Mouse (Mus musculus): Measurements from ENCODE around the gene Cdk6. TPM values are rescaled to one million over a fixed set of nuclear protein-coding genes. Genes with fewer than 3 reads are reported as not detected.
"Not testable (repeated sequence)": the region's sequence is repeated elsewhere in the genome, so short reads cannot be mapped to it uniquely, and the experiment has no call there.

The Cdk6 gene
- polyA plus RNA-seq, 1 experiment from 2014 or later = 15.3 TPM

DNA sequence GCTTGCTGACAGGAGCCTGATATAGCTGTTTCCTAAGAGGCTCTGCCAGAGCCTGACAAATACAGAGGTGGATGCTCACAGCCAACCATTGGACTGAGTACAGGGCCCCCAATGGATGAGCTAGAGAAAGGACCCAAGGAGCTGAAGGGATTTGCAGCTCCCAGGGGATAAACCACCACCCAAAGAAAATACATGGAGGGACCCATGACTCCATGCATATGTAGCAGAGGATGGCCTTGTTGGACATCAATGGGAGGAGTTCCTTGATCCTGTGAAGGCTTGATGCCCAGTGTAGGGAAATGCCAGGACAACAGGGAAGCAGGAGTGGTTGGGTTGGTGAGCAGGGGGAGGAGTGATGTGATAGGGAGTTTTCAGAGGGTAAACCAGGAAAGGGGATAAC, 190.8 kb downstream of the Cdk6 start:
- not testable (repeated sequence) for H3K9ac ChIP-seq (ENCODE audit: low read length); ATAC-seq (ENCODE audit: low FRiP score); H3K27me3 ChIP-seq (ENCODE audit: control insufficient read depth, insufficient read depth, low read length); H3K4me2 ChIP-seq; H3K36me3 ChIP-seq (ENCODE audit: control insufficient read depth, insufficient read depth, low read length); H3K9me3 ChIP-seq (ENCODE audit: control insufficient read depth, low read length); H3K27ac ChIP-seq (ENCODE audit: low read depth, low read length); DNase-seq (ENCODE audit: low spot score, missing footprints); H3K4me3 ChIP-seq (ENCODE audit: low read depth, low read length)
- H3K4me1 ChIP-seq (ENCODE audit: control insufficient read depth, insufficient read depth, low read length) = peaks cover 11% of the 10 kb centered on the region

DNA sequence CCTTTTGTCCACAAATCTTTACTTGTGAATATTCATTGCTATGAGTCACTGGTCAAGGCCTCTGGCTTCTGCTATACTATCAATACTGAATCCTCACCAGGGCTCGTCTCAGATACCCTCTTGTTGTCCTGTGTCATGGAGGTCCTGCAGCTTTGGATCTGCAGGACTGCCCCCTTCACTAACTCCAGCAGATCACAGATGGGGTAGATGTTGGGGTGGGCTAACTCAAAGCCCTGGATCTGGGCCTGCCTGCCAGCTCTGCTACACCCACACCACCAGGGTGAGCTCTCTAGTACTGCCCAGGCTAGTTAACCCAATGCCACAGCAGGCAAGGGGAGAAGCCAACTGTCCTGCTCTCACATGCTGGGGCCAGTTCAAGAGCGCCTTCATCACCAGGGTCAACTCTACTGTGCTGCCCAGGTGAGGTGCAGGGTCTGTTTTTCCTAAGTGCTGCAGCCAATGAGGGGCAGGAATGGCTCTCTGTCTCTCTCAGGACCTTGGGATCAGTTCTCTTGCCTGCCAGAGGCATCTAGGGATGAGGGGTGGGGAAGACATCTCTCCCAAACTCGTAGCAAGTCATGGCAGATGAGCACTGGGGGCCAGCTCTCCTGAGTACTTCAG, 195.4 kb downstream of the Cdk6 start:
- no peak overlapping the region for H3K9ac ChIP-seq (ENCODE audit: low read length)
- no peaks in the 10 kb centered on the region for H3K36me3 ChIP-seq (ENCODE audit: control insufficient read depth, insufficient read depth, low read length)
- no peaks in the 10 kb centered on the region for H3K4me1 ChIP-seq (ENCODE audit: control insufficient read depth, insufficient read depth, low read length)
- no peak overlapping the region for H3K4me3 ChIP-seq (ENCODE audit: low read depth, low read length)
- H3K9me3 ChIP-seq (ENCODE audit: control insufficient read depth, low read length) = no peaks in the 10 kb centered on the region
- ATAC-seq (ENCODE audit: low FRiP score) (no peak), DNase-seq (ENCODE audit: low spot score, missing footprints) (no peak)
- H3K27me3 ChIP-seq (ENCODE audit: control insufficient read depth, insufficient read depth, low read length) = no peaks in the 10 kb centered on the region
- no peak overlapping the region for H3K27ac ChIP-seq (ENCODE audit: low read depth, low read length)
- H3K4me2 ChIP-seq = no peak overlapping the region
- 71% methylated on average over 3 of the region's 3 CpGs for WGBS

GRCm38 (mm10) chr5:3538505-3539472, 197.5 kb downstream of the Cdk6 start:
- no peak for DNase-seq (ENCODE audit: low spot score, missing footprints)
- H3K4me1 ChIP-seq (ENCODE audit: control insufficient read depth, insufficient read depth, low read length) = no peaks in the 10 kb centered on the region
- H3K4me2 ChIP-seq = no peak overlapping the region
- H3K4me3 ChIP-seq (ENCODE audit: low read depth, low read length) = no peak overlapping the region
- no peaks in the 10 kb centered on the region for H3K9me3 ChIP-seq (ENCODE audit: control insufficient read depth, low read length)
- no peaks in the 10 kb centered on the region for H3K36me3 ChIP-seq (ENCODE audit: control insufficient read depth, insufficient read depth, low read length)
- H3K27me3 ChIP-seq (ENCODE audit: control insufficient read depth, insufficient read depth, low read length) = no peaks in the 10 kb centered on the region
- H3K27ac ChIP-seq (ENCODE audit: low read depth, low read length) = no peak overlapping the region
- no peak overlapping the region for H3K9ac ChIP-seq (ENCODE audit: low read length)
- no peak for ATAC-seq (ENCODE audit: low FRiP score)
- 77% methylated on average over 11 of the region's 11 CpGs for WGBS

GRCm38 (mm10) chr5:3541871-3542270, 200.6 kb downstream of the Cdk6 start:
- Histone ChIP-seq H3K4me3 (ENCODE audit: low read depth, low read length) (no peak overlapping the region), H3K9ac (ENCODE audit: low read length) (no peak overlapping the region), H3K4me2 (no peak overlapping the region), H3K36me3 (ENCODE audit: control insufficient read depth, insufficient read depth, low read length) (no peaks in the 10 kb centered on the region), H3K27me3 (ENCODE audit: control insufficient read depth, insufficient read depth, low read length) (no peaks in the 10 kb centered on the region), H3K4me1 (ENCODE audit: control insufficient read depth, insufficient read depth, low read length) (peaks cover 7% of the 10 kb centered on the region), H3K27ac (ENCODE audit: low read depth, low read length) (no peak overlapping the region), H3K9me3 (ENCODE audit: control insufficient read depth, low read length) (no peaks in the 10 kb centered on the region)
- no peak for DNase-seq (ENCODE audit: low spot score, missing footprints)
- WGBS = 75% methylated on average over 6 of the region's 6 CpGs
- no peak for ATAC-seq (ENCODE audit: low FRiP score)

DNA sequence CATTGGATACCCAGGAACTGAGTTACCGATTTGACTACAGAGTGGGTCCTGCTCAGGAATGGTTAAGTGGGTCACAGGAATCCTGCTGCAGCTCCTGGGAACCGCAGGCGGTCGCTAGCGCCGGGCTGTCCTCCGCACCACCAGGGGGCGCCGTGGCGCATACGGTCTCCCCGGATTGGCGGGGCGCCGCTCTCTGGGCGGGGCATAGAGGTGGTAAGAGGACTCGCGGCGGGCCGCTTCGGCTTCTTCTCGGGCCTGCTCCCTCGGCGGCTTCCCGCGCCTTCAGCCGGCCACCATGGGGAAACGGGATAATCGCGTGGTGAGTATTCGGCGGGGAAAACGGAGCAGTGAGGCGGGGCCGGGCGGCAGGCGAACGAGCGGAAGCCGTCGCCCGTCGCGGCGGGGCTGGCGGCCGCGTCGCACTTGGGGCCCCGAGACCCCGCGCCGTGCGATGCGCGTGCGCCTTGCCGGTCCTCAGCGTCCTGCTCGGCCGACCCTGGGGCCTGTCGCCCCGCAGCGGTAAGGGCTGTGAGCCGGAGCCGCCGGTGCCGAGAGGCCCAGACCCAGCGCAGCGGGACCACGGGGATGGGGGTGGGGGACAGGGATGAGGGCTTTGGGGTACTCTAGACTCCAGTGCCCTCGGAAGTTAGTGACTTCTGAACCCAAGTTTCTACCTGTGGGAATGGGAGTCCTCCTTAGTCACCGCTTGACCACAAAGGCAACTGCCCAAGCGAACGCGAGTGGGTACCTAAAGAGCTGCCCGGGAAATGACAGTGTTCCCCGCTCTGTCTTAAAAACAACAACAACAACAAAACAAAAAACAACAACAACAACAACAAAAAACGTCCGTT, 202.6 kb downstream of the Cdk6 start, which contains the start of gene Fam133b:
Gene Fam133b (plus strand): TSS at position 205 of the 851 bp plus-strand sequence.
- no peaks in the 10 kb centered on the region for H3K9me3 ChIP-seq (ENCODE audit: control insufficient read depth, low read length)
- H3K4me1 ChIP-seq (ENCODE audit: control insufficient read depth, insufficient read depth, low read length) = peaks cover 7% of the 10 kb centered on the region
- DNase-seq (ENCODE audit: low spot score, missing footprints) (peak; percentile 100), ATAC-seq (ENCODE audit: low FRiP score) (peak; percentile 97)
- WGBS = under 1% methylated on average over 74 of the region's 80 CpGs
- H3K4me3 ChIP-seq (ENCODE audit: low read depth, low read length) = peak within 1 kb of the TSS; percentile 91
- no peaks in the 10 kb centered on the region for H3K36me3 ChIP-seq (ENCODE audit: control insufficient read depth, insufficient read depth, low read length)
- no peaks in the 10 kb centered on the region for H3K27me3 ChIP-seq (ENCODE audit: control insufficient read depth, insufficient read depth, low read length)
- peak within 1 kb of the TSS; percentile 86 for H3K27ac ChIP-seq (ENCODE audit: low read depth, low read length)
- peak within 1 kb of the TSS; percentile 91 for H3K9ac ChIP-seq (ENCODE audit: low read length)
- peak within 1 kb of the TSS; percentile 70 for H3K4me2 ChIP-seq

GRCm38 (mm10) chr5:3544480-3544769, 203.1 kb downstream of the Cdk6 start:
- Histone ChIP-seq H3K27ac (ENCODE audit: low read depth, low read length) (no peak overlapping the region), H3K9ac (ENCODE audit: low read length) (peak overlapping the region; percentile 91), H3K27me3 (ENCODE audit: control insufficient read depth, insufficient read depth, low read length) (no peaks in the 10 kb centered on the region), H3K9me3 (ENCODE audit: control insufficient read depth, low read length) (no peaks in the 10 kb centered on the region), H3K4me2 (peak overlapping the region; percentile 70), H3K4me1 (ENCODE audit: control insufficient read depth, insufficient read depth, low read length) (peaks cover 7% of the 10 kb centered on the region), H3K4me3 (ENCODE audit: low read depth, low read length) (peak overlapping the region; percentile 91), H3K36me3 (ENCODE audit: control insufficient read depth, insufficient read depth, low read length) (no peaks in the 10 kb centered on the region)
- DNase-seq (ENCODE audit: low spot score, missing footprints) = no peak
- WGBS = 10% methylated on average over 7 of the region's 7 CpGs
- peak; percentile 33 for ATAC-seq (ENCODE audit: low FRiP score)

- no peak overlapping the region for H3K4me3 ChIP-seq (ENCODE audit: low read depth, low read length)
- peaks cover 7% of the 10 kb centered on the region for H3K4me1 ChIP-seq (ENCODE audit: control insufficient read depth, insufficient read depth, low read length)
- no peaks in the 10 kb centered on the region for H3K9me3 ChIP-seq (ENCODE audit: control insufficient read depth, low read length)
- H3K36me3 ChIP-seq (ENCODE audit: control insufficient read depth, insufficient read depth, low read length) = no peaks in the 10 kb centered on the region
- no peak overlapping the region for H3K4me2 ChIP-seq
- 88% methylated on average over 1 of the region's 1 CpGs for WGBS
- H3K9ac ChIP-seq (ENCODE audit: low read length) = no peak overlapping the region
- H3K27ac ChIP-seq (ENCODE audit: low read depth, low read length) = no peak overlapping the region
- DNase-seq (ENCODE audit: low spot score, missing footprints) (no peak), ATAC-seq (ENCODE audit: low FRiP score) (no peak)
- no peaks in the 10 kb centered on the region for H3K27me3 ChIP-seq (ENCODE audit: control insufficient read depth, insufficient read depth, low read length)
Measured at GRCm38 (mm10) chr5:3546226-3546625, 204.9 kb downstream of the Cdk6 start.

DNA sequence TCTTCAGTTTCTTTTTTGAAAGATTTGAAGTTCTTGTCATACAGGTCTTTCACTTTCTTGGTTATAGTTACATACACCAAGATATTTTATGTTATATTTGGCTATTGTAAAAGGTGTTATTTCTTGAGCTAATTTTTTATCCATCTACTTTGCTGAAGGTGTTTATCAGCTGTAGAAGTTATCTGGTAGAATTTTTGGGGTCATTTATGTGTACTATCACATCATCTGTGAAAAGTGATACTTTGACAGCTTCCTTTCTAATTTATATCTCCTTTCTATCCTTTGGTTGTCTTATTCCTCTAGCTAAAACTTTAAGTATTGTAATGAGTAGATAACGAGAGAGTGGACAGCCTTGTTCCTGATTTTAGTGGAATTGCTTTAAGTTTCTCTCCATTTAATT, 210.2 kb downstream of the Cdk6 start:
- H3K9me3 ChIP-seq (ENCODE audit: control insufficient read depth, low read length) = no peaks in the 10 kb centered on the region
- H3K4me1 ChIP-seq (ENCODE audit: control insufficient read depth, insufficient read depth, low read length) = no peaks in the 10 kb centered on the region
- no peak overlapping the region for H3K27ac ChIP-seq (ENCODE audit: low read depth, low read length)
- no peak overlapping the region for H3K9ac ChIP-seq (ENCODE audit: low read length)
- 95% methylated on average over 1 of the region's 1 CpGs for WGBS
- no peaks in the 10 kb centered on the region for H3K27me3 ChIP-seq (ENCODE audit: control insufficient read depth, insufficient read depth, low read length)
- H3K4me2 ChIP-seq = no peak overlapping the region
- DNase-seq (ENCODE audit: low spot score, missing footprints) = no peak
- no peak for ATAC-seq (ENCODE audit: low FRiP score)
- no peak overlapping the region for H3K4me3 ChIP-seq (ENCODE audit: low read depth, low read length)
- H3K36me3 ChIP-seq (ENCODE audit: control insufficient read depth, insufficient read depth, low read length) = no peaks in the 10 kb centered on the region; the same call in 1 of the 2 replicates
